Mouse (Mus musculus) midbrain, postnatal 0 days (tissue): ENCODE measurements at regions not wholly inside any gene's neighbourhood (a gene's known extent, or its start where the extent isn't known, plus 50 kb on each side); places are given as distances from the start of the nearest gene placed in this dataset.

Source experiments
- ATAC-seq: fragments of 200-750 bp; cut with Nextera tagmentation; 2 replicates; pipeline ENCODE4 v1.8.0; 2017; ENCODE audit warnings: moderate number of reproducible peaks, mild to moderate bottlenecking, moderate TSS enrichment, moderate library complexity; ENCODE audit not compliant: low FRiP score
- DNase-seq: peaks from one replicate; pipeline ENCODE4 v3.0.0-alpha.2; 2015; ENCODE audit warnings: low spot score
- H3K27ac ChIP-seq: fragments of 300-500 bp; sonication (generic); 2 replicates; pipeline ENCODE4 v1.5.1; 2014; ENCODE audit warnings: low read depth, mild to moderate bottlenecking, low read length, mixed read lengths
- H3K27me3 ChIP-seq: fragments of 300-500 bp; sonication (generic); 2 replicates; pipeline ENCODE4 v1.6.1; 2014; ENCODE audit warnings: low read length, control low read depth, mixed read lengths; ENCODE audit not compliant: insufficient read depth
- H3K36me3 ChIP-seq: fragments of 300-500 bp; sonication (generic); 2 replicates; pipeline ENCODE4 v1.6.1; 2014; ENCODE audit warnings: low read length, control low read depth, mixed read lengths; ENCODE audit not compliant: insufficient read depth
- H3K4me1 ChIP-seq: fragments of 300-500 bp; sonication (generic); 2 replicates; pipeline ENCODE4 v1.6.1; 2014; ENCODE audit warnings: mild to moderate bottlenecking, control low read depth, antibody characterized with exemption, low read length, mixed read lengths; ENCODE audit not compliant: insufficient read depth
- H3K4me2 ChIP-seq: fragments of 300-500 bp; sonication (generic); 2 replicates; pipeline ENCODE4 v1.6.1; 2014; ENCODE audit warnings: low read depth, mild to moderate bottlenecking, low read length, mixed read lengths; ENCODE audit not compliant: poor library complexity, severe bottlenecking
- H3K4me3 ChIP-seq: fragments of 300-500 bp; sonication (generic); 2 replicates; pipeline ENCODE4 v1.5.1; 2014; ENCODE audit warnings: low read depth, mild to moderate bottlenecking, low read length, moderate library complexity
- H3K9ac ChIP-seq: fragments of 300-500 bp; sonication (generic); replicated peaks from 2 replicates; pipeline ENCODE4 v1.6.1; 2014; ENCODE audit warnings: mild to moderate bottlenecking, low read length, moderate library complexity, mixed read lengths; ENCODE audit not compliant: poor library complexity, severe bottlenecking
- H3K9me3 ChIP-seq: fragments of 300-500 bp; sonication (generic); 2 replicates; pipeline ENCODE4 v1.6.1; 2016; ENCODE audit warnings: low read length, control low read depth
- CTCF ChIP-seq: IDR thresholded peaks from 2 replicates; pipeline ENCODE4 v1.5.1; 2016; ENCODE audit warnings: antibody characterized with exemption, mild to moderate bottlenecking
- WGBS: fragments of 180-500 bp; shearing (Covaris S2); extraction: QIAGEN DNeasy Blood & Tissue Kit; methylation state at CpG from one replicate; pipeline ENCODE4 v1.1.7; 2014; 5-methylcytosine and 5-hydroxymethylcytosine counted together

DNA sequence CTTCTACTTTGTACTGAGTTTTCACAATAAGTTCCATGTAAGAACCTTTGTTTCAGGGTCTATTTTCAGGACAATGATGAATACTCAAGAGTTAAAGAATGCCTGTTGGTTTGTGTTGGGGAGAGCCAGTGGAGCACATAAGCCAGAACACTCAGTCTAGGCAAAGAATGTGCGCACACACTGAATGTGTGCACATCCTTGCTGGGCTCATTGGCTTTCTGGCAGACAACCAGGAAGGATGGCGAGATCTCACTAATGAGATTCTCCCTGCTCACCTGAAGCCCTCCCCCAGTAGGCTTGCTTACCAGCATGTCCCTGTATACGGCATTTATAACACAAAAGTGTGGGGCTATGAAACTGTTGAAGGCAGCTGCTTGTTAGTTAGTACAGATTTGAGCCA lies 411.0 kb downstream of the D3Ertd751e start:
- 81% methylated on average over 3 of the region's 3 CpGs for WGBS
- Histone ChIP-seq H3K9me3 (no peaks in the 10 kb centered on the region), H3K27me3 (no peaks in the 10 kb centered on the region), H3K4me3 (no peak overlapping the region), H3K9ac (no peak overlapping the region), H3K4me2 (no peak overlapping the region), H3K36me3 (no peaks in the 10 kb centered on the region), H3K4me1 (no peaks in the 10 kb centered on the region), H3K27ac (no peak overlapping the region)
- DNase-seq (peak; percentile 8), ATAC-seq (no peak)
- TF ChIP-seq CTCF = no peak

DNA sequence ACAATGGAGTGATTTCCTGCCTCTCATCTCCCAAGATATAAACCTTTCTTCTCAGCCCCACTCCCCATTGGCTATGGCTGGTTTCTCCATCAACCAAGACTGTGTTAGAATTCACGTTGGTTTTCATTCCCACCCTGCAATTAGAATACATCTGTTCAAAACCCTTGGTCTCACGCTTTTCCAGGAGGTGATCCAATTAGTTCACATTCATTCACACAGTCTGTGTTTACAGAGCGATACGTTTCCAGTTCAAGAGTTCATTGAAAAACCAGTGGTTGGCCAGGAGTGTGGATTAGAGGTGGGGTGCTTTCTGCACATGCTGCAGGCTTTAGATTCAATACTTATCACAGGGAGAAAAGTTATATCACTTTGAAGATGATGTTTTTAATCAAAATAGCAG lies 412.5 kb downstream of the D3Ertd751e start:
- WGBS = 36% methylated on average over 4 of the region's 4 CpGs
- H3K27ac ChIP-seq = no peak overlapping the region
- no peak for DNase-seq
- H3K4me1 ChIP-seq = no peaks in the 10 kb centered on the region
- no peak overlapping the region for H3K4me2 ChIP-seq
- H3K4me3 ChIP-seq = no peak overlapping the region
- H3K9ac ChIP-seq = no peak overlapping the region
- no peaks in the 10 kb centered on the region for H3K9me3 ChIP-seq
- no peaks in the 10 kb centered on the region for H3K36me3 ChIP-seq
- ATAC-seq = no peak
- no peak for TF ChIP-seq CTCF
- H3K27me3 ChIP-seq = no peaks in the 10 kb centered on the region

DNA sequence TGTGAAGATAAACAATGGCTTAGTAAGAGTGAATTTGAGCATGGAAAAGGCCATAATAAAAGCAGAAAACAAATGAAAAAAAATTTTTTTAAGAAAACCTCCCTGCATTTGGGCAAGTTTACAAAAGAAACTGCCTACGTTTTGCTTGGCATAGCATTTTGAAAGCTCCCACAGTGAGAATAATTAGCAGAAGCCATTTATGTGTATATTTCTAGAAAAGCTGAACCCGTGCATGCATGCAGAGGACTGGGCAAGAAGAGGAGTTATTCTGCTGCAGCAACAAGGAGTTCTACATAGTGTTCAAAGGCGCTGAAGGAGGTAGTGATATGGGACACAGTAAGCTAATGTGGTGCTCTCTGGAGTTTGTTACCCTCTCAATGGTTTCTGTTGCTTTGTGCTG lies 421.3 kb downstream of the D3Ertd751e start:
- no peak overlapping the region for H3K4me2 ChIP-seq
- WGBS = 55% methylated on average over 3 of the region's 3 CpGs
- no peak overlapping the region for H3K4me3 ChIP-seq
- no peaks in the 10 kb centered on the region for H3K36me3 ChIP-seq
- H3K27ac ChIP-seq = no peak overlapping the region
- no peaks in the 10 kb centered on the region for H3K27me3 ChIP-seq
- ATAC-seq (no peak), DNase-seq (no peak)
- H3K4me1 ChIP-seq = no peaks in the 10 kb centered on the region
- H3K9ac ChIP-seq = no peak overlapping the region
- TF ChIP-seq CTCF = no peak
- H3K9me3 ChIP-seq = no peaks in the 10 kb centered on the region

DNA sequence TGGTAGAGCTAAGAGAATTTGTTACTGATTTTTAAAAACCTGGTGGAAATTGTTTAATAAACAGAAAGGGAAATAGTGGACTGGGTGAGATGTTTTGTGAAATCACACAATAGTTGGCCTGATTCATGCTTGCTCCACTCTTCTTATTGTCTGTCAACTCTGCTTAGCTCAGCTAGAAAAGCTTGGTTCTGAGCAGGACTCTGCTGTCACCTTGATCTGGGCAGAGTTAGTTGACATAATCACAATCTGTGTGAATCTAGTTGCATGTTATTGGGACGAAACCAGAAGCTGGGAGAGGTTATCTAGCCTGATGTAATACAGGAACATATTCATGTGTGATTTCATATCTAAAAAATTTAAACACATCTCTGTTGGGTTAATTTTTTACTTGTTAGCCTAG lies 456.8 kb downstream of the D3Ertd751e start:
- Histone ChIP-seq H3K27me3 (no peaks in the 10 kb centered on the region), H3K36me3 (no peaks in the 10 kb centered on the region), H3K4me3 (no peak overlapping the region), H3K9me3 (no peaks in the 10 kb centered on the region), H3K27ac (no peak overlapping the region), H3K9ac (no peak overlapping the region), H3K4me1 (no peaks in the 10 kb centered on the region), H3K4me2 (no peak overlapping the region)
- WGBS = 79% methylated on average over 1 of the region's 1 CpGs
- no peak for TF ChIP-seq CTCF
- DNase-seq (peak; percentile 51), ATAC-seq (no peak)

DNA sequence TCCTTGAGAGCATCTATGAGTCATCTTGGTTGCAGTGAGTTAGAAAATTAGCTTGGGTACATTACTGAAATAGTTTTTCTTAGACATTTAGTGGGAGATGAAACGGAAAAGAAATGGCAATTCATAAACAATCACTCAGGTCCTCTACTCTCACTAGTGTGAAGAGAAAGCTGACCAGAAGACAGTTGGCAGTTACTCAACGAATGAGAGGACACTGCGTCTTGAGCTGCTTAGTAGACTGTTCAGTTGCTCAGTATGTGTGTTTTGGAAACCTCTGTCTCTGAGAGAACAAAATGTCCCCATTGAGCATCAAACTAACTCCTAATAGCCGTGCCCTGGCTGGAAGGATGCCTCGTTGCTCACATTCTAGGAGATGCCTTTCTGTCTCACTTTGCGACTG lies 459.0 kb downstream of the D3Ertd751e start:
- DNase-seq (no peak), ATAC-seq (no peak)
- 88% methylated on average over 6 of the region's 6 CpGs for WGBS
- no peak for TF ChIP-seq CTCF
- no peak overlapping the region for H3K27ac ChIP-seq
- no peak overlapping the region for H3K4me3 ChIP-seq
- no peaks in the 10 kb centered on the region for H3K36me3 ChIP-seq
- H3K4me1 ChIP-seq = no peaks in the 10 kb centered on the region
- no peak overlapping the region for H3K9ac ChIP-seq
- no peak overlapping the region for H3K4me2 ChIP-seq
- H3K9me3 ChIP-seq = no peaks in the 10 kb centered on the region
- H3K27me3 ChIP-seq = no peaks in the 10 kb centered on the region

DNA sequence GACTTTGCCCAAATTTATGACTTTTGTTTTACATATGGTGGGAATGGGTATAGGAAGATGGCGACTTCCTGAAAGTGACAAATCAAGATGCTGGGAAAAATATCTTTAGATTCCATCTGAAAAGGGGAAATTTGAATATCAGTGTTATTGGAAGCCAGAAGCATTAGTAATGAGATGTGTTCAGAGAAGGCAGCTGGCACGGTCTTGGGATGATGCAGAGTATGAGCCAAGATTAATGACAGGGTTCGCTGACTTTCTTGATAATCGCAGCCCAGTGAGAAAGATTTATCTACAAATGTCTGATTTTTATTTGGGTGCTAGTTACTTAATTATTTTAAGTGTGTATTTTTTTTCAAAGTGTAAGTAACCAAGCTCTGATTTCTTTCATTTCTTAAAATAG lies 463.2 kb downstream of the D3Ertd751e start:
- no peaks in the 10 kb centered on the region for H3K4me1 ChIP-seq
- no peak overlapping the region for H3K27ac ChIP-seq
- H3K36me3 ChIP-seq = no peaks in the 10 kb centered on the region
- no peak overlapping the region for H3K9ac ChIP-seq
- H3K4me3 ChIP-seq = no peak overlapping the region
- WGBS = 89% methylated on average over 4 of the region's 4 CpGs
- ATAC-seq = no peak
- no peaks in the 10 kb centered on the region for H3K9me3 ChIP-seq
- H3K4me2 ChIP-seq = no peak overlapping the region
- no peak for DNase-seq
- no peak for TF ChIP-seq CTCF
- H3K27me3 ChIP-seq = no peaks in the 10 kb centered on the region

DNA sequence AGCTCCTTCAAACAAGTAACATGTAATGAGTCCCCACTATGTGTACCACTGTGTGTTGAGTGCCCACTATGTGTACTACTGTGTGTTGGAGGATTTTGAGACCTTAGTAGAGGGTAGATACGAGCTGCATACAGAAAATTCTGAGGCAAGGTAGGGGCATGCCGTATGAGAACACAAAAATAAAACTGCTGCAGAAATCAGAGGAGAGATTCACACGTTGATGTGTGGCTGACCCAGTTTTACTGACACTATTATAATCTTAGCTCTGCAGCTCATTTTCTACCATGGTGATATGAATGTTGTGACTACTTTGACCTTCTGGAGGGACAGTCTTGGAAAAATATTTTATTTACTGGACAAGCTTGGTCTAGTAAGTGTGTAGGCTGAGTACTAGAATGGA lies 469.0 kb downstream of the D3Ertd751e start:
- 77% methylated on average over 3 of the region's 3 CpGs for WGBS
- no peak for TF ChIP-seq CTCF
- Histone ChIP-seq H3K27ac (no peak overlapping the region), H3K4me2 (no peak overlapping the region), H3K36me3 (no peaks in the 10 kb centered on the region), H3K27me3 (no peaks in the 10 kb centered on the region), H3K4me3 (no peak overlapping the region), H3K9me3 (no peaks in the 10 kb centered on the region), H3K4me1 (no peaks in the 10 kb centered on the region), H3K9ac (no peak overlapping the region)
- ATAC-seq (no peak), DNase-seq (no peak)
